Mouse (Mus musculus): ENCODE measurements around the gene Prdx2.

GRCm38 (mm10) chr8:84986379-84986945, 17.1 kb downstream of the Prdx2 start:
- TF ChIP-seq CTCF (IDR thresholded peaks at IDR 0.05; ENCODE audit: borderline replicate concordance, control insufficient read depth, extremely low read depth, insufficient read depth, low read length, poor library complexity): no peak
- no peak for TF ChIP-seq POLR2A (IDR thresholded peaks at IDR 0.05; ENCODE audit: control insufficient read depth, extremely low read depth, insufficient read depth, low read length, poor library complexity)

Data from thymus, adult 2 months (tissue).